Mouse (Mus musculus): ENCODE data around the gene Hoxb9.

The Hoxb9 gene

DNA sequence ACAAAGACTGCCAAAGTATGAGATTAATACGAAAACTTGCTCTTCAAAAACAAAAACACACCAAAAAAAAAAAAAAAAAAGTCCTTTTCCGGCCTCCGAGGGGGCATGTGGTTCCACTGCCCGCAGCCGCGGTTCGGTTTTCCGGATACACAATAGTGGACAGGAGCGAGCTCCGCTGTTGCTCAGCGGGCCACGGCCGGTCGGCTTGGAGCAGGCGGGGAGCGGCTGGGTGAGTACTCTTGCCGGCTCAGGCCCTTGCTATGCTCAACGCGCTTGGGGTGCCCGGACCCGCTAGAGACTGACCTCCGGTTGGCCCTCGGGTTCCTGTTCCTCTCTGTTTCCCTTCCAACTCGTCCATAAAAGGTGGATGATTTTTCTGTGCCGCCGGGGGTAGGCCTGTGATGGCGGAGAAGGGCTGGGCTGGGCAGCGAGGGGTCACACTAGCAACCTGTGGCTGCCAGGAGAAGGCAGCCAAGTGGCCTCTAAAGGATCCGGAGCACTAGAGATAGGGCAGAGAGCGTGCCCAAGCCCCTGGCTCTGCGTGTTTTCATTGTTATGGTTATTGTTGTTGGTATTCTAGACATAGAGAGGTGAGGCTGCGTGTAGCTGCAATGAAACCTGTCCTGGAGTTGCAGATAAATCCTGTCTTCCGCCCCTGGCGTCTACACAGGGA, 43.5 kb downstream of the Hoxb9 start:
- no peak for DNase-seq

DNA sequence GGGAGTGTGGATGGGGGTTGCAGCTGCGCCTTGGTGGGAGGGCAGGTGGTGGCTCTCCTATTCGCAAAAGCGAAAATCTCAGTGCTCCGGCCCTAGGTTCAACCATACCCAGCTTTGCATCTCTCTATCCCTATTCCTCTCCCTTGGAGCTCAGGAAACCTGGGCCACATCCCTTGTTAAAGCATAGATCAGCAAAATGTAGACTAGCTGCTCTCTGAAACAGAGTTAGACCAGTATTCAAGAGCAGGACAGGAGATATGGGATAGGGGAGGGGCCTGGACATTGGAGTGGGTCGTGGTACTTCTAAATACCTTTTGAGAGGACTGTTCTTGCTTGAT, 44.1 kb downstream of the Hoxb9 start:
- DNase-seq = no peak

GRCm38 (mm10) chr11:96316696-96317607, 45.7 kb downstream of the Hoxb9 start:
- no peak for DNase-seq

DNA sequence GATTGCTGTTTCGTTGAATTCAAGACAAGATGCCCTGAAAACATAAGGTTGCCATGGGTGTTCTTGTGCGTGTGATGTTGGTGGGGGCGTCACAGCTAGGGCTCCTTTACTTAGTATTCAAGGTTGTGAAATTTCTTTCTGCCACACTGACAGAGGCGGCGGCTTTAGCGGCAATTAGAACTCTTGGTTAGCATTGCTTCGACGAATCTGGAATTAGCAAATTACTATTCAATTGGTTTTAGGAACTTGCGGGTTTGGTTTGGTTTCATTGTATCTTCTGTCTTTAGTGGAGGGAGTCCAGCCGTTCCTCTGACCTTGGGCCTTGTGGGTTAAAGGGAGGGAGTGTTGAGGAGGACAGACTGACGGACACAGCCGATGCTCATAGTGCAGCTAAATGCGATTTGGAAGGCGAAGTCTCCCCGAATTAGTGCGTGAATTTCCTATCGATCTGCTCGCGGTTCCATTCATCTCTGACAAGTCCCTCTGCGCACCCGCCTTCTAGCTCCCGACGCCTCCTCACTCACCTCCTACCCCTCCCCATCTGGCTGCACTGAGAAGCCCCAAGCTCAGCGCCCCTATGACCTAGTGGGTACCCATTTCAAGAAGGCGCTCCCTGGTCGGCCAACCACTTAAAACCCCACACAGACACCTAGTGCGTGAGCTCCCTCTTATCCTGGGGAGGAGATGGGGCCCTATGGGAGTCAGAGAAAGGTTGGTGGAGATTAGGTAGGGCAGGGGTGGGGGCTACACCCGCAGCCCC, 46.5 kb downstream of the Hoxb9 start, which contains the start of gene Hoxb4:
Hoxb4 (plus strand) TSS at position 660 of the 760 bp plus-strand sequence.
- no peak for DNase-seq

- DNase-seq = no peak
These were observed 47.3 kb downstream of the Hoxb9 start for GRCm38 (mm10) chr11:96318368-96319070.

DNA sequence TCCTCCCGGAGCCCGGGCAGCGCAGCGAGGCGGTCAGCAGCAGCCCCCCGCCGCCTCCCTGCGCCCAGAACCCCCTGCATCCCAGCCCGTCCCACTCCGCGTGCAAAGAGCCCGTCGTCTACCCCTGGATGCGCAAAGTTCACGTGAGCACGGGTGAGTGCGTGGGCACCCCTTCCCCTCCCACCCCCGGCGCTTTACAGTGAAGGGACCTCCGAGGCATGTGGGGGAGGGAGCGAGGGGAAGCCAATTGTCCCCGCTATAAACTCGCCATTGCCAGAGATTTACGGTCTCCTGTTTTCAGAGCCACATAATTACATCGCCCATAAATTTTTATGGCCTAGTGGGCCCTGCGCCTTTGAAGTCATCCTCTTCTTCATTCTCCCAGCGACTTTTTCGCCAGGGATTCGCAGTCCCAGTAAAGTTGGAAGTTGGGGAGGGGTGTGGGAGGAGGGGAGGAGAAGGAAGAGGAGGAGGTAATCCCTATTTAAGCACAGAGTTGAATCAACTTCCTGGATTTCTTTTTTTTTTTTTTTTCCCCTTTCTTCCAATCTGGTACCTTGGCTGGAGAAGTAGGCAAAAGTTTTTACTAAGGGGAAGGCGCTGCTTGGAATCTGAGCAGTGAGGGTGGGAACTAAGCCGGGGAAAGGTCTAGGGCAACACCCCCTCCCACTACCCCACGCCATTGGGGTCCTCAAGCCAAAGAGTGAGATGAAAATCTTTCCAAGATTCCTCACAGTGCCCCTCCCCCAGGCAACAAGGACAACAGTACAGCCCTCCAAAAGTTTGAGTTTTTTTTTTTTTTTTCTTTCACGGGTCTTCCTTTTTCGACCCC, 48.0 kb downstream of the Hoxb9 start:
- DNase-seq = no peak

GRCm38 (mm10) chr11:96319910-96320309, 48.7 kb downstream of the Hoxb9 start:
- DNase-seq = no peak

- DNase-seq = no peak
These were observed 49.4 kb downstream of the Hoxb9 start for GRCm38 (mm10) chr11:96320688-96321087.

- DNase-seq = no peak
These were observed 50.6 kb downstream of the Hoxb9 start for GRCm38 (mm10) chr11:96321846-96322245.

DNA sequence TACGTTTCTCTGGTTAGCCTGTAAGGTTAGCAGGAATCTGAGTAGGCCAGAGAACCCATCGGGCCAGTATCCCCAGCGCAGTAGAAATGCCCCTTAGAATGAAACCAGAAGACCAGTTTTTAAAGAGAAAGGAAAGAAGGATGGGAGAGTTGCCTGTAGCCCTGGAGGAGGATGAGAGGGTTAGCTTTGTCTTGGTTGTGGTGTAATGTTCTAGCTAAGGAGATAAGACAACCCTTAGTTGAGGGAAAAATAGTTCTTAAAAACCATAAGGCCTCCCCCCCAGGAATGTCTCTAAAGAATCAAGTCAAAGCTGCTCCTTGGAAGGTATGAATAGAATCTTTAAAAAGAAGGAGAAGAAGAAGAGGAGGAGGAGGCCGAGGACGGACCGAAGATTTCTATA, 51.5 kb downstream of the Hoxb9 start:
- no peak for DNase-seq

DNA sequence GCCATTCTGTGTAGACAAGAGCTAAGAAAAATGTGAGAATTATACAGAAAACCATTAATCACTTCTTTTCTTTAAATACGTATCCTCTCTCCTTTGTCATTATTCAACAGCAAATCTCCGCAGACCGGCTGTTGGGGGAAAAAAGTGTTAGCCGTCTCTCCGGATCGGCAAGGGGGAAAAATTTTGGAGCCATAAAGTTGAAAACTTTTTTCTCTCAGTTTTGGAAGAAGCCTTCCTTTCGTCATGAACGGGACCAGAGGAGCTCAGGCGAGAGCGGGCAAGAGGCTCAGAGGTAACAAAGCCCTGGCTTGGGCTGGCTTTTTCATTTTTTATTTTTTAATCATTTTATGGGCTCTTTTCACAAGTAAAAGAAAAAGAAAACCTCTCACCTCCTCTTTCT, 51.9 kb downstream of the Hoxb9 start, which contains the start of gene Hoxb3:
Hoxb3 (plus strand) TSS at position 173 of the 400 bp plus-strand sequence.
- no peak for DNase-seq

DNA sequence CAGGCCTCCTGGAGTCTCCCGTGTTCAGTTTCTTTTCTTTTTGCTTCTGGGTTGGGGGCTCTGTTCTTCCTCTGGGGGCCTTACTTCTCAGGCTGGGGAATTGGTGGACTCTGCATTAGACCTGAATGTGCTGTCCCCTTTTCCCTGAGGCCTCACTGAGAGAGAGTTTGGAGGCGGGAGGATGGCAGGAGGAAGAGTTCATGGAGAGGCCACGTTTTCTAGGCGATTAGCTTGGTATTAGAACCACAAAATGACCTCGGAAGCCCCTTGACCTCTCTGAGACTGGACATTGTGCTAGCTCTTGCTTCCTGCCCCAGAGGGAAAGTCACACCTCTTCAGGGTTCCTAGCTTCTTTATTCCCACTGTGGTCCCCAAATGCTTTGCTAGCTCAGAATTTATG, 52.9 kb downstream of the Hoxb9 start:
- DNase-seq = no peak

DNA sequence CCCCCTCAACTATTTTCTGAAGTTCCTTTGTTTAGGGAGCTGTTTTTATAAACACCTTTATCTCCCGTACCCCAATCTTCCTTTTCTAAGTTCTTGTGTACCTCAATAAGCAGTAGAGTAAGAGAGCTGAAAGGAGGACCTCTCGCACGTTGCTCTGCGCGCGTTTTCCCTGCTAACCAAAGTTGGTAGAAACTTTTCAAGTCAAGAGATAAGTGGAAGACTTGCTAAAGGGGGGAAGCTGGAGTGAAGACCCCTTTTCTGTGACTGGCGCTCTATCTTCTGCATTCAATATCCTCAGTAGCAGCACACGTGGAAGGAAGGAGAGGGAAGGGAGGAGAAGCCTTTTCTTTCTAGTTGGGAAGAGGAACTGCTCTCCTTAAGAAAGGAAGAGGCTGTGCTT, 53.7 kb downstream of the Hoxb9 start:
- no peak for DNase-seq

DNA sequence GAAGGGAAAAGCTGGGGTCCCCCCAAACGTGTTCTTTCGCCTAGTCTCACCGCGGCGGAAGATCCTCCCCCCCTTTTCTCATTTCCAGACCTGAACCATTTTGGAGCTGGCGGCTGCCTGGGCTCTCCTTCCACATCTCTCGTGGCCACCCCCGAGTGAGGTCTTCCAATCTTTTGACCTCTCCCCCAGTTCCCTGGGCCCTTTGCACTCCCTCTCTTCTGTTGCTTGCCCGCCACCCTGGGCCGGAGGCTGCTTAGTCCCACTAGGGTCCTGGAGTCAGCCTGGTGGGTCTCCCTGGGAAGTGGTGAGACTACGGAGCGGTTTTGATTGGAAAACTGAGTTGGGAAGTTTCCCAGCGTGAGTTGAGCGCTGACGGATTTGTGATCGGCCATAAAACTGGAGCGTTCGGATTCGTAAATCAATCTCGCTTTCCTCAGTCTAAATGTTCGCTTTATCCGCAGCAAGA, 54.5 kb downstream of the Hoxb9 start:
- no peak for DNase-seq

All from cerebellum, adult 11 months (tissue).